Mouse (Mus musculus) limb, embryonic 11.5 days (tissue): ENCODE data around the gene Ulk4. TPM values are rescaled to one million over a fixed set of nuclear protein-coding genes. Genes with fewer than 3 reads are reported as not detected.

Source experiments
- ATAC-seq: fragments of 200-750 bp; cut with Nextera tagmentation; 2 replicates; pipeline ENCODE4 v1.8.0; 2017; ENCODE audit warnings: low read depth; ENCODE audit not compliant: insufficient number of reproducible peaks, low FRiP score, low TSS enrichment
- DNase-seq: peaks from one replicate; pipeline ENCODE4 v3.0.0-alpha.2; 2015; ENCODE audit warnings: low spot score
- H3K27ac ChIP-seq: fragments of 300-500 bp; sonication (generic); replicated peaks from 2 replicates; pipeline ENCODE4 v1.5.1; 2014; ENCODE audit warnings: low read depth, mild to moderate bottlenecking, low read length
- H3K27me3 ChIP-seq: fragments of 300-500 bp; sonication (generic); 2 replicates; pipeline ENCODE4 v1.6.1; 2014; ENCODE audit warnings: mild to moderate bottlenecking, low read length, mixed read lengths; ENCODE audit not compliant: control insufficient read depth, insufficient read depth
- H3K36me3 ChIP-seq: fragments of 300-500 bp; sonication (generic); 2 replicates; pipeline ENCODE4 v1.6.1; 2014; ENCODE audit warnings: mild to moderate bottlenecking, low read length, moderate library complexity, mixed read lengths; ENCODE audit not compliant: control insufficient read depth, insufficient read depth
- H3K4me1 ChIP-seq: fragments of 300-500 bp; sonication (generic); 2 replicates; pipeline ENCODE4 v1.6.1; 2014; ENCODE audit warnings: low read length, mixed read lengths; ENCODE audit not compliant: control insufficient read depth, insufficient read depth
- H3K4me2 ChIP-seq: fragments of 300-500 bp; sonication (generic); 2 replicates; pipeline ENCODE4 v1.6.1; 2014; ENCODE audit warnings: low read depth, mild to moderate bottlenecking, moderate library complexity; ENCODE audit not compliant: severe bottlenecking
- H3K4me3 ChIP-seq: fragments of 300-500 bp; sonication (generic); 2 replicates; pipeline ENCODE4 v1.5.1; 2014; ENCODE audit warnings: low read depth, low read length
- H3K9ac ChIP-seq: fragments of 300-500 bp; sonication (generic); 2 replicates; pipeline ENCODE4 v1.6.1; 2014; ENCODE audit warnings: mild to moderate bottlenecking, low read length
- H3K9me3 ChIP-seq: fragments of 300-500 bp; sonication (generic); 2 replicates; pipeline ENCODE4 v1.6.1; 2016; ENCODE audit warnings: low read length; ENCODE audit not compliant: control insufficient read depth
- WGBS: fragments of 180-500 bp; shearing (Covaris S2); extraction: QIAGEN DNeasy Blood & Tissue Kit; methylation state at CpG from one replicate; pipeline ENCODE4 v1.1.7; 2014; 5-methylcytosine and 5-hydroxymethylcytosine counted together
- polyA plus RNA-seq: library from polyadenylated mRNA; unstranded; fragments of >200 nt; fragmentation: Nextera tagmentation; extraction: Ambion mirVana; gene quantifications from 2 replicates; pipeline ENCODE4 v1.2.1, GENCODE M21; 2014

Ulk4 gene
- polyA plus RNA-seq, 1 experiment from 2014 or later = 147 TPM

GRCm38 (mm10) chr9:121314541-121315152 lies 37.6 kb upstream of the Ulk4 start:
- Histone ChIP-seq H3K9ac (0 out of 2 replicates have a peak overlapping the region, but pooled peaks have one; percentile 41), H3K27me3 (no peaks in the 10 kb centered on the region), H3K4me1 (peaks cover 24% of the 10 kb centered on the region), H3K27ac (peak overlapping the region; percentile 64), H3K36me3 (no peaks in the 10 kb centered on the region), H3K9me3 (no peaks in the 10 kb centered on the region), H3K4me2 (peak overlapping the region; percentile 55), H3K4me3 (no peak overlapping the region; the same call in 1 of the 2 replicates)
- DNase-seq (peak; percentile 48), ATAC-seq (no peak)
- 16% methylated on average over 14 of the region's 14 CpGs for WGBS

GRCm38 (mm10) chr9:121313656-121314374 lies 36.8 kb upstream of the Ulk4 start:
- H3K36me3 ChIP-seq = no peaks in the 10 kb centered on the region
- no peaks in the 10 kb centered on the region for H3K9me3 ChIP-seq
- peak; percentile 68 for ATAC-seq
- peak overlapping the region; percentile 55 for H3K4me2 ChIP-seq
- no peaks in the 10 kb centered on the region for H3K27me3 ChIP-seq
- DNase-seq = peak; percentile 84
- H3K9ac ChIP-seq = no peak overlapping the region
- H3K27ac ChIP-seq = peak overlapping the region; percentile 72; the same call in 1 of the 2 replicates
- H3K4me3 ChIP-seq = peak overlapping the region; percentile 17
- peaks cover 23% of the 10 kb centered on the region for H3K4me1 ChIP-seq
- WGBS = 1% methylated on average over 21 of the region's 21 CpGs

GRCm38 (mm10) chr9:121312237-121312891 lies 35.4 kb upstream of the Ulk4 start:
- Histone ChIP-seq H3K9ac (no peak overlapping the region), H3K4me1 (peaks cover 23% of the 10 kb centered on the region), H3K36me3 (no peaks in the 10 kb centered on the region), H3K27ac (no peak overlapping the region), H3K9me3 (no peaks in the 10 kb centered on the region), H3K4me2 (no peak overlapping the region), H3K4me3 (no peak overlapping the region), H3K27me3 (no peaks in the 10 kb centered on the region)
- ATAC-seq (0 out of 2 replicates have a peak, but pooled peaks have one; percentile 15), DNase-seq (peak; percentile 61)
- 51% methylated on average over 10 of the region's 10 CpGs for WGBS

- Histone ChIP-seq H3K27me3 (no peaks in the 10 kb centered on the region), H3K27ac (no peak overlapping the region), H3K4me2 (no peak overlapping the region), H3K9ac (no peak overlapping the region), H3K4me3 (no peak overlapping the region), H3K36me3 (no peaks in the 10 kb centered on the region), H3K9me3 (no peaks in the 10 kb centered on the region), H3K4me1 (peaks cover 23% of the 10 kb centered on the region)
- no peak for DNase-seq
- 77% methylated on average over 6 of the region's 6 CpGs for WGBS
- no peak for ATAC-seq
These were observed 34.8 kb upstream of the Ulk4 start for GRCm38 (mm10) chr9:121311846-121312236.

GRCm38 (mm10) chr9:121310501-121310900 lies 33.5 kb upstream of the Ulk4 start:
- H3K9ac ChIP-seq = no peak overlapping the region
- H3K36me3 ChIP-seq = no peaks in the 10 kb centered on the region
- H3K9me3 ChIP-seq = no peaks in the 10 kb centered on the region
- H3K4me2 ChIP-seq = no peak overlapping the region
- H3K27ac ChIP-seq = no peak overlapping the region
- H3K4me1 ChIP-seq = peaks cover 23% of the 10 kb centered on the region
- ATAC-seq = no peak
- H3K27me3 ChIP-seq = no peaks in the 10 kb centered on the region
- DNase-seq = no peak
- 84% methylated on average over 7 of the region's 7 CpGs for WGBS
- no peak overlapping the region for H3K4me3 ChIP-seq

- Histone ChIP-seq H3K36me3 (no peaks in the 10 kb centered on the region), H3K4me1 (peaks cover 17% of the 10 kb centered on the region), H3K9me3 (no peaks in the 10 kb centered on the region), H3K9ac (no peak overlapping the region), H3K27me3 (no peaks in the 10 kb centered on the region), H3K27ac (no peak overlapping the region), H3K4me2 (no peak overlapping the region), H3K4me3 (no peak overlapping the region)
- WGBS = 59% methylated on average over 4 of the region's 4 CpGs
- DNase-seq (no peak), ATAC-seq (no peak)
These were observed 32.3 kb upstream of the Ulk4 start for GRCm38 (mm10) chr9:121309287-121309686.

- Histone ChIP-seq H3K27ac (no peak overlapping the region), H3K9me3 (no peaks in the 10 kb centered on the region), H3K9ac (no peak overlapping the region), H3K4me3 (no peak overlapping the region), H3K4me2 (no peak overlapping the region), H3K27me3 (no peaks in the 10 kb centered on the region), H3K4me1 (no peaks in the 10 kb centered on the region), H3K36me3 (no peaks in the 10 kb centered on the region)
- DNase-seq (no peak), ATAC-seq (no peak)
- 96% methylated on average over 4 of the region's 4 CpGs for whole genome bisulfite sequencing
These were observed 28.5 kb upstream of the Ulk4 start for GRCm38 (mm10) chr9:121305456-121305855.

GRCm38 (mm10) chr9:121304520-121304919 lies 27.5 kb upstream of the Ulk4 start:
- Histone ChIP-seq H3K36me3 (no peaks in the 10 kb centered on the region), H3K9ac (no peak overlapping the region), H3K27me3 (no peaks in the 10 kb centered on the region), H3K27ac (no peak overlapping the region), H3K4me3 (no peak overlapping the region), H3K9me3 (no peaks in the 10 kb centered on the region), H3K4me1 (no peaks in the 10 kb centered on the region; the same call in 1 of the 2 replicates), H3K4me2 (no peak overlapping the region)
- WGBS = 88% methylated on average over 10 of the region's 10 CpGs
- ATAC-seq = no peak
- no peak for DNase-seq
